Mouse (Mus musculus) myocyte (in vitro differentiated cells): ENCODE data around the gene AB124611.

Experiments
- CEBPB ChIP-seq: IDR thresholded peaks from 2 replicates; pipeline ENCODE4 v1.6.1; 2011; ENCODE audit warnings: mild to moderate bottlenecking, moderate library complexity; ENCODE audit not compliant: poor library complexity, insufficient read depth, severe bottlenecking
- E2F4 ChIP-seq: IDR thresholded peaks from one replicate; pipeline ENCODE4 v1.6.1; 2011; ENCODE audit warnings: mild to moderate bottlenecking, control low read depth, moderate library complexity; ENCODE audit not compliant: insufficient read depth
- MAX ChIP-seq: IDR thresholded peaks from one replicate; pipeline ENCODE4 v1.6.1; 2011; ENCODE audit warnings: low read depth, mild to moderate bottlenecking, control low read depth
- MYOD1 ChIP-seq, 3 experiments: IDR thresholded peaks; one replicate each; pipeline ENCODE4 v1.6.1; 2011; ENCODE audit warnings: control low read depth in 2 of 3, low read depth in 2 of 3, mild to moderate bottlenecking in 2 of 3, moderate library complexity in 1 of 3; ENCODE audit not compliant: insufficient read length in 2 of 3, control insufficient read depth in 1 of 3
- MYOG ChIP-seq, 3 experiments: IDR thresholded peaks; one replicate each; pipeline ENCODE4 v1.6.1; 2011; ENCODE audit warnings: control low read depth in 2 of 3, low read depth in 2 of 3, mild to moderate bottlenecking in 2 of 3; ENCODE audit not compliant: insufficient read length in 2 of 3, control insufficient read depth in 1 of 3, insufficient read depth in 1 of 3
- POLR2A ChIP-seq: IDR thresholded peaks from one replicate; pipeline ENCODE4 v1.6.1; 2011; ENCODE audit warnings: low read depth, mild to moderate bottlenecking, control low read depth, moderate library complexity; ENCODE audit not compliant: insufficient read length
- POLR2AphosphoS2 ChIP-seq: IDR thresholded peaks from one replicate; pipeline ENCODE4 v1.6.1; 2011; ENCODE audit warnings: low read depth, control low read depth; ENCODE audit not compliant: insufficient read length
- REST ChIP-seq: IDR thresholded peaks from one replicate; pipeline ENCODE4 v1.6.1; 2011; ENCODE audit warnings: mild to moderate bottlenecking, control low read depth, moderate library complexity; ENCODE audit not compliant: insufficient read depth, insufficient read length
- SRF ChIP-seq: IDR thresholded peaks from one replicate; pipeline ENCODE4 v1.6.1; 2011; ENCODE audit warnings: low read depth; ENCODE audit not compliant: control insufficient read depth, insufficient read length
- TCF12 ChIP-seq: IDR thresholded peaks from one replicate; pipeline ENCODE4 v1.6.1; 2011; ENCODE audit warnings: mild to moderate bottlenecking, control low read depth; ENCODE audit not compliant: poor library complexity, insufficient read depth, severe bottlenecking
- TCF3 ChIP-seq: IDR thresholded peaks from one replicate; pipeline ENCODE4 v1.6.1; 2011; ENCODE audit warnings: low read depth, control low read depth; ENCODE audit not compliant: insufficient read length
- USF1 ChIP-seq: IDR thresholded peaks from one replicate; pipeline ENCODE4 v1.6.1; 2011; ENCODE audit warnings: low read depth, mild to moderate bottlenecking, control low read depth, moderate library complexity

GRCm38 (mm10) chr9:21591127-21591830, 65.3 kb downstream of the AB124611 start:
- no peak for TF ChIP-seq TCF12
- TF ChIP-seq MYOD1 (IDR thresholded peaks at IDR 0.05; ENCODE audit: control insufficient read depth in 1 of 3, insufficient read length in 2 of 3, low read depth in 2 of 3) = no peak
- TF ChIP-seq POLR2A = no peak
- no peak for TF ChIP-seq E2F4
- no peak for TF ChIP-seq USF1
- no peak for TF ChIP-seq TCF3
- TF ChIP-seq POLR2AphosphoS2 = peak; percentile 81
- TF ChIP-seq MAX = no peak
- TF ChIP-seq MYOG (IDR thresholded peaks at IDR 0.05; ENCODE audit: control insufficient read depth in 1 of 3, insufficient read depth in 1 of 3, insufficient read length in 2 of 3, low read depth in 2 of 3) = no peak
- no peak for TF ChIP-seq SRF
- no peak for TF ChIP-seq REST
- no peak for TF ChIP-seq CEBPB
